Mouse (Mus musculus) thymus, adult 2 months (tissue): ENCODE results near the gene Gm3045. TPM values are rescaled to one million over a fixed set of nuclear protein-coding genes. Genes with fewer than 3 reads are reported as not detected.

ENCODE experiments used
- DNase-seq: peaks from one replicate; pipeline ENCODE4 v3.0.0; 2021
- H3K27ac ChIP-seq: fragments of 200-500 bp; 2 replicates; pipeline ENCODE4 v1.5.1; 2012; ENCODE audit warnings: low read length, control low read depth; ENCODE audit not compliant: control insufficient read depth, insufficient read depth
- H3K27me3 ChIP-seq: fragments of 200-500 bp; 2 replicates; pipeline ENCODE4 v1.6.1; 2012; ENCODE audit warnings: mild to moderate bottlenecking, low read length, moderate library complexity, mixed read lengths; ENCODE audit not compliant: control insufficient read depth, insufficient read depth
- H3K36me3 ChIP-seq: fragments of 200-500 bp; 2 replicates; pipeline ENCODE4 v1.6.1; 2012; ENCODE audit warnings: mild to moderate bottlenecking, low read length, moderate library complexity; ENCODE audit not compliant: control insufficient read depth, insufficient read depth
- H3K4me1 ChIP-seq: fragments of 200-500 bp; replicated peaks from 2 replicates; pipeline ENCODE4 v1.6.1; 2012; ENCODE audit warnings: low read length; ENCODE audit not compliant: control insufficient read depth, insufficient read depth
- H3K4me3 ChIP-seq: fragments of 200-500 bp; 2 replicates; pipeline ENCODE4 v1.5.1; 2012; ENCODE audit warnings: mild to moderate bottlenecking, low read length, control low read depth, moderate library complexity; ENCODE audit not compliant: control insufficient read depth, insufficient read depth
- CTCF ChIP-seq: fragments of 200-500 bp; IDR thresholded peaks from 2 replicates; pipeline ENCODE4 v1.5.1; 2012; ENCODE audit warnings: mild to moderate bottlenecking, control low read depth, low read length, moderate library complexity, borderline replicate concordance; ENCODE audit not compliant: control insufficient read depth, poor library complexity, insufficient read depth; ENCODE audit errors: extremely low read depth
- POLR2A ChIP-seq: fragments of 200-500 bp; IDR thresholded peaks from 2 replicates; pipeline ENCODE4 v1.6.1; 2012; ENCODE audit warnings: mild to moderate bottlenecking, low read length, control low read depth, moderate library complexity; ENCODE audit not compliant: control insufficient read depth, poor library complexity, insufficient read depth; ENCODE audit errors: extremely low read depth
- WGBS: fragments of 180-500 bp; shearing (Covaris S2); methylation state at CpG from one replicate; pipeline ENCODE4 v1.1.7; 2018; 5-methylcytosine and 5-hydroxymethylcytosine counted together
- polyA plus RNA-seq: library from polyadenylated mRNA; depleted of rRNA; stranded (reverse); fragments of >200 nt; gene quantifications from 2 replicates; pipeline ENCODE4 v1.2.3, GENCODE M21; 2012; rRNA removed

Gene Gm3045
- polyA plus RNA-seq, 1 experiment, result not detected

- no peak for DNase-seq
- WGBS, result 87% methylated on average over 6 of the region's 6 CpGs
- Histone ChIP-seq H3K27ac (no peak overlapping the region), H3K4me3 (no peak overlapping the region), H3K36me3 (no peaks in the 10 kb centered on the region), H3K27me3 (no peaks in the 10 kb centered on the region), H3K4me1 (peaks cover 12% of the 10 kb centered on the region)
- TF ChIP-seq POLR2A (no peak), CTCF (no peak)
Measured at GRCm38 (mm10) chr13:56478027-56478426, 51.6 kb downstream of the Gm3045 start.

- Histone ChIP-seq H3K4me1 (peaks cover 3% of the 10 kb centered on the region), H3K27me3 (no peaks in the 10 kb centered on the region), H3K4me3 (no peak within 1 kb of the TSS), H3K36me3 (no peaks in the 10 kb centered on the region), H3K27ac (no peak within 1 kb of the TSS)
- WGBS, result 85% methylated on average over 3 of the region's 3 CpGs
- TF ChIP-seq POLR2A (no peak), CTCF (no peak)
- no peak for DNase-seq
Measured at GRCm38 (mm10) chr13:56482146-56482545, 55.8 kb downstream of the Gm3045 start, which contains the start of gene Il9. TSS of gene Il9 (minus strand) at chr13:56482246.

Other genes starting within 250 kb of the Gm3045 start
- 8.3 and 9.4 TPM in 2 replicates for gene Tifab, start 247.7 kb upstream of the Gm3045 start, polyA plus RNA-seq
- gene Neurog1, start 174.4 kb upstream of the Gm3045 start, polyA plus RNA-seq, result 0.17 and 0.24 TPM in 2 replicates
- 4.7 and 4.9 TPM in 2 replicates for gene Cxcl14, start 130.0 kb upstream of the Gm3045 start, polyA plus RNA-seq
- gene Slc25a48, start 11.8 kb downstream of the Gm3045 start, polyA plus RNA-seq, result 0.31 and 0.43 TPM in 2 replicates
- gene Il9, start 55.7 kb downstream of the Gm3045 start, polyA plus RNA-seq, result 1.1 and 1.6 TPM in 2 replicates
- gene Fbxl21, start 95.9 kb downstream of the Gm3045 start, polyA plus RNA-seq, result 0.40 and 0.71 TPM in 2 replicates
- 0.33 TPM in 1 of 2 replicates, not detected in the other for gene Lect2, start 121.9 kb downstream of the Gm3045 start, polyA plus RNA-seq
- gene Tgfbi, start 182.9 kb downstream of the Gm3045 start, polyA plus RNA-seq, result 32.1 and 33.8 TPM in 2 replicates